In the genomic region with DNA sequence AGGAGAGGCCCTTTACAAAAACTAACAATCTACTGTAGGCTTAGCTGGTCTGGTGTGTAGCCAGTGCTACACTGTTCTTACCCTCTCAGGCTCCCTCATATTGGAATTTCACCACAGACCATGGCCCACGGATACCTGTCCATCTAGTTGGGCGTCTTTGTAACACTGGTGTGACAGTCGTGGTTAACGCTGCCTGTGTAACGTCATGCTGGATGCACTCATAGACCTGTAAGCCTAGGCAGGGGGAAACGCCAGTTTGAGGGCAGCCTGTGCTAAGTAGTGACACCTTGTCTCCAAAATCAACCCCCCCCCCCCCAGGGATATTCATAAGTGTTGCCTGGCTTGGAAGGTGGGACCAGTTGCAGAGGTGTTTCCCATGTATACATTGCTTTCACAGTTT, we compare ENCODE assay signal across 14 mouse cellular contexts. TPM values are rescaled to one million over a fixed set of nuclear protein-coding genes. Genes with fewer than 3 reads are reported as not detected.
DNase-seq lines count a peak whose midpoint lies in the region; ATAC-seq and TF ChIP-seq lines count a peak whose summit lies in the region.
"Had no signal": no experiment of that assay in that cellular context is flagged by ENCODE, and none has a peak within 500 bp of the region (broad histone marks: within the 10 kb centered on the region; RNA-seq: fewer than 3 reads in every experiment).

No protein-coding gene starts in this region.

- no peak for TF ChIP-seq EP300 in heart, postnatal 0 days (IDR thresholded peaks at IDR 0.05; ENCODE audit: low read depth)

- WGBS in heart, embryonic 10.5 days, result 53% methylated on average over 6 of the region's 6 CpGs
- WGBS in heart, postnatal 0 days, result 48% methylated on average over 6 of the region's 6 CpGs
- WGBS in lung, embryonic 15.5 days, result 53% methylated on average over 6 of the region's 6 CpGs

- peak overlapping the region; percentile 40; the same call in 1 of the 2 replicates for H3K4me2 ChIP-seq in heart, postnatal 0 days (ENCODE audit: low read depth, low read length)
- H3K4me2 ChIP-seq in lung, embryonic 15.5 days, result peak overlapping the region; percentile 3; the same call in 1 of the 2 replicates
- H3K4me2 ChIP-seq: forebrain, embryonic 12.5 days; hindbrain, embryonic 13.5 days; intestine, embryonic 15.5 days had no signal

- no peak for TF ChIP-seq CTCF in heart, postnatal 0 days (IDR thresholded peaks at IDR 0.05; ENCODE audit: low read depth)

- no peak for DNase-seq in heart, embryonic 10.5 days (ENCODE audit: low spot score)
- no peak for DNase-seq in heart, adult 8-10 months (ENCODE audit: low spot score)
- DNase-seq in heart, postnatal 0 days (ENCODE audit: low spot score), result no peak
- DNase-seq in heart, postnatal 4 days, result no peak
- no peak for DNase-seq in lung, postnatal 36 days
- DNase-seq in T-cell, adult 2 months (ENCODE audit: low spot score), result peak; percentile 6
- no peak for DNase-seq in urinary bladder, postnatal 10 days (ENCODE audit: low spot score)
- DNase-seq: adrenal gland, adult 2 months; cerebellum, adult 8-10 months had no signal

- H3K4me1 ChIP-seq in heart, embryonic 10.5 days, result peaks cover 77% of the 10 kb centered on the region
- peaks cover 39% of the 10 kb centered on the region for H3K4me1 ChIP-seq in heart, postnatal 0 days (ENCODE audit: control insufficient read depth, insufficient read depth)
- H3K4me1 ChIP-seq in lung, embryonic 15.5 days, result peaks cover 72% of the 10 kb centered on the region

- H3K27me3 ChIP-seq in heart, embryonic 10.5 days (ENCODE audit: insufficient read depth, poor library complexity, severe bottlenecking), result no peaks in the 10 kb centered on the region
- H3K27me3 ChIP-seq in heart, postnatal 0 days (ENCODE audit: control insufficient read depth, insufficient read depth, low read length), result no peaks in the 10 kb centered on the region
- no peaks in the 10 kb centered on the region for H3K27me3 ChIP-seq in lung, embryonic 15.5 days
- H3K27me3 ChIP-seq: forebrain, embryonic 12.5 days; hindbrain, embryonic 13.5 days; intestine, embryonic 15.5 days had no signal

- no peak for ATAC-seq in heart, postnatal 0 days (ENCODE audit: insufficient read depth, low read depth)
- ATAC-seq in lung, embryonic 15.5 days (ENCODE audit: borderline replicate concordance, extremely low read depth, low FRiP score, low TSS enrichment), result no peak
- ATAC-seq: intestine, embryonic 15.5 days had no signal

- no peak overlapping the region for H3K9ac ChIP-seq in heart, postnatal 0 days (replicated peaks; ENCODE audit: low read depth, low read length)
- H3K9ac ChIP-seq in lung, embryonic 15.5 days, result no peak overlapping the region
- H3K9ac ChIP-seq: forebrain, embryonic 12.5 days; hindbrain, embryonic 13.5 days; intestine, embryonic 15.5 days; liver, embryonic 15.5 days had no signal

- no peaks in the 10 kb centered on the region for H3K36me3 ChIP-seq in heart, embryonic 10.5 days
- H3K36me3 ChIP-seq in heart, postnatal 0 days (replicated peaks; ENCODE audit: control insufficient read depth, insufficient read depth, low read length), result no peaks in the 10 kb centered on the region
- no peaks in the 10 kb centered on the region for H3K36me3 ChIP-seq in lung, embryonic 15.5 days
- H3K36me3 ChIP-seq: forebrain, embryonic 12.5 days; hindbrain, embryonic 13.5 days; intestine, embryonic 15.5 days; liver, embryonic 15.5 days had no signal

- no peaks in the 10 kb centered on the region for H3K9me3 ChIP-seq in heart, embryonic 10.5 days
- no peaks in the 10 kb centered on the region for H3K9me3 ChIP-seq in heart, postnatal 0 days (replicated peaks; ENCODE audit: control insufficient read depth, low read length)
- no peaks in the 10 kb centered on the region for H3K9me3 ChIP-seq in lung, embryonic 15.5 days
- H3K9me3 ChIP-seq: forebrain, embryonic 12.5 days; hindbrain, embryonic 13.5 days; intestine, embryonic 15.5 days; liver, embryonic 15.5 days had no signal

- H3K4me3 ChIP-seq in heart, embryonic 10.5 days, result no peak overlapping the region; the same call in 1 of the 2 replicates
- no peak overlapping the region for H3K4me3 ChIP-seq in heart, postnatal 0 days (ENCODE audit: low read depth, low read length)
- H3K4me3 ChIP-seq in lung, embryonic 15.5 days, result no peak overlapping the region
- H3K4me3 ChIP-seq: forebrain, embryonic 12.5 days; hindbrain, embryonic 13.5 days; intestine, embryonic 15.5 days; liver, embryonic 15.5 days had no signal

- H3K27ac ChIP-seq in heart, embryonic 10.5 days, result peak overlapping the region; percentile 45
- H3K27ac ChIP-seq in heart, postnatal 0 days (ENCODE audit: low read depth), result no peak overlapping the region
- no peak overlapping the region for H3K27ac ChIP-seq in lung, embryonic 15.5 days
- H3K27ac ChIP-seq: forebrain, embryonic 12.5 days; hindbrain, embryonic 13.5 days; intestine, embryonic 15.5 days; liver, embryonic 15.5 days had no signal

RNA-seq across cellular contexts. Expression of a gene that starts 4.7 kb away (rescaled TPM):
- polyA plus RNA-seq in heart, embryonic 10.5 days (2016; fragmentation: Nextera tagmentation; extraction: Ambion mirVana), result 17.2 and 24.9 TPM in 2 replicates
- total RNA-seq in heart, adult 8-10 months (2022), result 10 to 100 TPM; 10.3 to 17.3 (median 14.4) TPM
- 41.3 and 41.8 TPM in 2 replicates for total RNA-seq in heart, postnatal 0 days (2014; rRNA removed; ENCODE audit: low replicate concordance)
- polyA plus RNA-seq in heart, postnatal 0 days (2015; fragmentation: Nextera tagmentation; extraction: Ambion mirVana), result 8.8 and 9.9 TPM in 2 replicates
- total RNA-seq in heart, postnatal 4 days (2021), result 10 to 100 TPM; 53.5 to 58.5 TPM
- polyA plus RNA-seq in lung, embryonic 15.5 days (2015; fragmentation: Nextera tagmentation; extraction: Ambion mirVana), result 18.6 and 19.6 TPM in 2 replicates
